Mouse (Mus musculus) liver, embryonic 15.5 days (tissue): ENCODE results near the gene Hoxa11. TPM values are rescaled to one million over a fixed set of nuclear protein-coding genes. Genes with fewer than 3 reads are reported as not detected.

ENCODE experiments used
- ATAC-seq: fragments of 200-750 bp; cut with Nextera tagmentation; 2 replicates; pipeline ENCODE4 v1.8.0; 2017; ENCODE audit warnings: moderate number of reproducible peaks, mild to moderate bottlenecking, moderate library complexity; ENCODE audit not compliant: insufficient read depth
- H3K27ac ChIP-seq: fragments of 300-500 bp; sonication (generic); replicated peaks from 2 replicates; pipeline ENCODE4 v1.5.1; 2015; ENCODE audit warnings: mild to moderate bottlenecking, inconsistent platforms
- H3K27me3 ChIP-seq: fragments of 300-500 bp; sonication (generic); 2 replicates; pipeline ENCODE4 v1.6.1; 2015; ENCODE audit warnings: mild to moderate bottlenecking, inconsistent platforms
- H3K36me3 ChIP-seq: fragments of 300-500 bp; sonication (generic); replicated peaks from 2 replicates; pipeline ENCODE4 v1.6.1; 2015; ENCODE audit warnings: moderate library complexity, mild to moderate bottlenecking, inconsistent platforms
- H3K4me1 ChIP-seq: fragments of 300-500 bp; sonication (generic); replicated peaks from 2 replicates; pipeline ENCODE4 v1.6.1; 2015; ENCODE audit warnings: inconsistent platforms
- H3K4me2 ChIP-seq: fragments of 300-500 bp; sonication (generic); 2 replicates; pipeline ENCODE4 v1.6.1; 2015; ENCODE audit warnings: moderate library complexity, mild to moderate bottlenecking, inconsistent platforms
- H3K4me3 ChIP-seq: fragments of 300-500 bp; sonication (generic); replicated peaks from 2 replicates; pipeline ENCODE4 v1.5.1; 2015; ENCODE audit warnings: mild to moderate bottlenecking, inconsistent platforms
- H3K9ac ChIP-seq: fragments of 300-500 bp; sonication (generic); 2 replicates; pipeline ENCODE4 v1.6.1; 2015; ENCODE audit warnings: moderate library complexity, mild to moderate bottlenecking, inconsistent platforms
- H3K9me3 ChIP-seq: fragments of 300-500 bp; sonication (generic); replicated peaks from 2 replicates; pipeline ENCODE4 v1.6.1; 2016; ENCODE audit warnings: inconsistent platforms
- WGBS: fragments of 180-500 bp; shearing (Covaris S2); methylation state at CpG from one replicate; pipeline ENCODE4 v1.1.7; 2015; ENCODE audit warnings: mixed read lengths; ENCODE audit not compliant: insufficient replicate concordance; 5-methylcytosine and 5-hydroxymethylcytosine counted together
- polyA plus RNA-seq: library from polyadenylated mRNA; unstranded; fragments of >200 nt; fragmentation: Nextera tagmentation; extraction: Ambion mirVana; gene quantifications from 2 replicates; pipeline ENCODE4 v1.2.1, GENCODE M21; 2015

Hoxa11 gene
- not detected in 2 replicates for polyA plus RNA-seq

- Histone ChIP-seq H3K4me2 (no peak within 1 kb of the TSS), H3K27me3 (peaks cover 100% of the 10 kb centered on the region), H3K36me3 (no peaks in the 10 kb centered on the region), H3K9me3 (no peaks in the 10 kb centered on the region), H3K4me1 (no peaks in the 10 kb centered on the region), H3K27ac (no peak within 1 kb of the TSS), H3K9ac (no peak within 1 kb of the TSS), H3K4me3 (no peak within 1 kb of the TSS)
- under 1% methylated on average over 20 of the region's 20 CpGs for WGBS
- ATAC-seq: no peak
Observed at GRCm38 (mm10) chr6:52245757-52246142, at the start of gene Hoxa11. TSS of gene Hoxa11 (minus strand) at chr6:52245810.

- Histone ChIP-seq H3K36me3 (no peaks in the 10 kb centered on the region), H3K4me3 (no peak overlapping the region), H3K9me3 (no peaks in the 10 kb centered on the region), H3K27me3 (peaks cover 56% of the 10 kb centered on the region), H3K4me2 (no peak overlapping the region), H3K27ac (no peak overlapping the region), H3K4me1 (no peaks in the 10 kb centered on the region), H3K9ac (no peak overlapping the region)
- no peak for ATAC-seq
- 49% methylated on average over 6 of the region's 6 CpGs for WGBS
Observed at GRCm38 (mm10) chr6:52294616-52295015, 49.0 kb upstream of the Hoxa11 start.

GRCm38 (mm10) chr6:52292328-52292727 is 46.7 kb upstream of the Hoxa11 start:
- no peaks in the 10 kb centered on the region for H3K36me3 ChIP-seq
- H3K27ac ChIP-seq: no peak overlapping the region
- no peak for ATAC-seq
- no peak overlapping the region for H3K9ac ChIP-seq
- H3K4me2 ChIP-seq: no peak overlapping the region
- no peaks in the 10 kb centered on the region for H3K9me3 ChIP-seq
- 50% methylated on average over 7 of the region's 7 CpGs for WGBS
- no peak overlapping the region for H3K4me3 ChIP-seq
- peaks cover 70% of the 10 kb centered on the region for H3K27me3 ChIP-seq
- no peaks in the 10 kb centered on the region for H3K4me1 ChIP-seq

- ATAC-seq: no peak
- Histone ChIP-seq H3K9me3 (no peaks in the 10 kb centered on the region), H3K4me1 (no peaks in the 10 kb centered on the region), H3K27ac (no peak overlapping the region), H3K36me3 (no peaks in the 10 kb centered on the region), H3K4me2 (peak overlapping the region; percentile 24), H3K4me3 (no peak overlapping the region), H3K27me3 (peaks cover 70% of the 10 kb centered on the region), H3K9ac (no peak overlapping the region)
- 5% methylated on average over 45 of the region's 45 CpGs for WGBS
Observed at GRCm38 (mm10) chr6:52291021-52291860, 45.6 kb upstream of the Hoxa11 start.

- no peak overlapping the region for H3K27ac ChIP-seq
- H3K4me3 ChIP-seq: no peak overlapping the region
- no peak overlapping the region for H3K9ac ChIP-seq
- ATAC-seq: no peak
- H3K27me3 ChIP-seq: peaks cover 70% of the 10 kb centered on the region
- H3K9me3 ChIP-seq: no peaks in the 10 kb centered on the region
- WGBS: 13% methylated on average over 12 of the region's 12 CpGs
- no peak overlapping the region for H3K4me2 ChIP-seq
- no peaks in the 10 kb centered on the region for H3K4me1 ChIP-seq
- no peaks in the 10 kb centered on the region for H3K36me3 ChIP-seq
Observed at GRCm38 (mm10) chr6:52290186-52290585, 44.6 kb upstream of the Hoxa11 start.

GRCm38 (mm10) chr6:52283896-52284295 is 38.3 kb upstream of the Hoxa11 start:
- H3K4me2 ChIP-seq: no peak overlapping the region
- H3K9ac ChIP-seq: no peak overlapping the region
- WGBS: 71% methylated on average over 5 of the region's 5 CpGs
- no peak overlapping the region for H3K27ac ChIP-seq
- ATAC-seq: no peak
- H3K4me1 ChIP-seq: no peaks in the 10 kb centered on the region
- H3K36me3 ChIP-seq: no peaks in the 10 kb centered on the region
- no peak overlapping the region for H3K4me3 ChIP-seq
- peaks cover 31% of the 10 kb centered on the region for H3K27me3 ChIP-seq
- H3K9me3 ChIP-seq: no peaks in the 10 kb centered on the region

- Histone ChIP-seq H3K27ac (no peak overlapping the region), H3K4me2 (no peak overlapping the region), H3K9me3 (no peaks in the 10 kb centered on the region), H3K4me1 (no peaks in the 10 kb centered on the region), H3K36me3 (no peaks in the 10 kb centered on the region), H3K27me3 (peaks cover 39% of the 10 kb centered on the region), H3K4me3 (no peak overlapping the region), H3K9ac (no peak overlapping the region)
- WGBS: 36% methylated on average over 12 of the region's 12 CpGs
- ATAC-seq: no peak
Observed at GRCm38 (mm10) chr6:52281084-52281483, 35.5 kb upstream of the Hoxa11 start.

- no peak overlapping the region for H3K27ac ChIP-seq
- H3K9ac ChIP-seq: no peak overlapping the region
- H3K9me3 ChIP-seq: no peaks in the 10 kb centered on the region
- H3K27me3 ChIP-seq: peaks cover 74% of the 10 kb centered on the region
- H3K4me2 ChIP-seq: no peak overlapping the region
- no peaks in the 10 kb centered on the region for H3K36me3 ChIP-seq
- WGBS: 15% methylated on average over 5 of the region's 5 CpGs
- no peaks in the 10 kb centered on the region for H3K4me1 ChIP-seq
- H3K4me3 ChIP-seq: no peak overlapping the region
- no peak for ATAC-seq
Observed at GRCm38 (mm10) chr6:52276920-52277319, 31.3 kb upstream of the Hoxa11 start.

- Histone ChIP-seq H3K4me3 (no peak overlapping the region), H3K4me2 (no peak overlapping the region), H3K36me3 (no peaks in the 10 kb centered on the region), H3K27me3 (peaks cover 78% of the 10 kb centered on the region), H3K4me1 (no peaks in the 10 kb centered on the region), H3K27ac (no peak overlapping the region), H3K9ac (no peak overlapping the region), H3K9me3 (no peaks in the 10 kb centered on the region)
- 7% methylated on average over 6 of the region's 6 CpGs for WGBS
- ATAC-seq: no peak
Observed at GRCm38 (mm10) chr6:52276382-52276781, 30.8 kb upstream of the Hoxa11 start.

GRCm38 (mm10) chr6:52275563-52276280 is 30.1 kb upstream of the Hoxa11 start:
- H3K4me3 ChIP-seq: no peak overlapping the region
- no peak overlapping the region for H3K9ac ChIP-seq
- H3K27me3 ChIP-seq: peaks cover 78% of the 10 kb centered on the region
- H3K27ac ChIP-seq: no peak overlapping the region
- no peaks in the 10 kb centered on the region for H3K4me1 ChIP-seq
- no peak overlapping the region for H3K4me2 ChIP-seq
- ATAC-seq: no peak
- no peaks in the 10 kb centered on the region for H3K36me3 ChIP-seq
- WGBS: 19% methylated on average over 8 of the region's 8 CpGs
- no peaks in the 10 kb centered on the region for H3K9me3 ChIP-seq

GRCm38 (mm10) chr6:52274576-52274975 is 29.0 kb upstream of the Hoxa11 start:
- Histone ChIP-seq H3K9ac (no peak overlapping the region), H3K4me3 (no peak overlapping the region), H3K27ac (no peak overlapping the region), H3K27me3 (peaks cover 86% of the 10 kb centered on the region), H3K4me2 (no peak overlapping the region), H3K36me3 (no peaks in the 10 kb centered on the region), H3K9me3 (no peaks in the 10 kb centered on the region), H3K4me1 (no peaks in the 10 kb centered on the region)
- 7% methylated on average over 11 of the region's 11 CpGs for WGBS
- no peak for ATAC-seq
